Mouse (Mus musculus) limb, embryonic 14.5 days (tissue): ENCODE data around the gene Nrde2. TPM values are rescaled to one million over a fixed set of nuclear protein-coding genes. Genes with fewer than 3 reads are reported as not detected.
"Not testable (repeated sequence)": the region's sequence is repeated elsewhere in the genome, so short reads cannot be mapped to it uniquely, and the experiment has no call there.

Experiments used
- ATAC-seq: fragments of 200-750 bp; cut with Nextera tagmentation; 2 replicates; pipeline ENCODE4 v1.8.0; 2017; ENCODE audit warnings: low read depth, moderate number of reproducible peaks, moderate TSS enrichment; ENCODE audit not compliant: low FRiP score
- DNase-seq: peaks from one replicate; pipeline ENCODE4 v3.0.0-alpha.2; 2015; ENCODE audit warnings: low spot score
- H3K27ac ChIP-seq: fragments of 300-500 bp; sonication (generic); replicated peaks from 2 replicates; pipeline ENCODE4 v1.5.1; 2014; ENCODE audit warnings: low read depth, mild to moderate bottlenecking, low read length, moderate library complexity, mixed read lengths
- H3K27me3 ChIP-seq: fragments of 300-500 bp; sonication (generic); 2 replicates; pipeline ENCODE4 v1.6.1; 2014; ENCODE audit warnings: low read length, mixed read lengths; ENCODE audit not compliant: control insufficient read depth, insufficient read depth
- H3K36me3 ChIP-seq: fragments of 300-500 bp; sonication (generic); 2 replicates; pipeline ENCODE4 v1.6.1; 2014; ENCODE audit warnings: mild to moderate bottlenecking, low read length, moderate library complexity, mixed read lengths; ENCODE audit not compliant: control insufficient read depth, insufficient read depth
- H3K4me1 ChIP-seq: fragments of 300-500 bp; sonication (generic); 2 replicates; pipeline ENCODE4 v1.6.1; 2014; ENCODE audit warnings: antibody characterized with exemption, low read length, mixed read lengths; ENCODE audit not compliant: control insufficient read depth, insufficient read depth
- H3K4me2 ChIP-seq: fragments of 300-500 bp; sonication (generic); replicated peaks from 2 replicates; pipeline ENCODE4 v1.6.1; 2014; ENCODE audit warnings: low read depth, mild to moderate bottlenecking, low read length, moderate library complexity; ENCODE audit not compliant: severe bottlenecking
- H3K4me3 ChIP-seq: fragments of 300-500 bp; sonication (generic); replicated peaks from 2 replicates; pipeline ENCODE4 v1.5.1; 2014; ENCODE audit warnings: low read length
- H3K9ac ChIP-seq: fragments of 300-500 bp; sonication (generic); 2 replicates; pipeline ENCODE4 v1.6.1; 2014; ENCODE audit warnings: mild to moderate bottlenecking, low read depth, low read length, moderate library complexity; ENCODE audit not compliant: severe bottlenecking
- H3K9me3 ChIP-seq: fragments of 300-500 bp; sonication (generic); 2 replicates; pipeline ENCODE4 v1.6.1; 2016; ENCODE audit warnings: low read length; ENCODE audit not compliant: control insufficient read depth
- POLR2A ChIP-seq: fragments of 200-500 bp; IDR thresholded peaks from 2 replicates; pipeline ENCODE4 v1.8.0; 2012; ENCODE audit warnings: inconsistent platforms, mild to moderate bottlenecking, moderate library complexity, borderline replicate concordance; ENCODE audit not compliant: insufficient read depth, insufficient read length; ENCODE audit errors: extremely low read depth
- WGBS: fragments of 180-500 bp; shearing (Covaris S2); extraction: QIAGEN DNeasy Blood & Tissue Kit; methylation state at CpG from one replicate; pipeline ENCODE4 v1.1.7; 2014; 5-methylcytosine and 5-hydroxymethylcytosine counted together
- polyA plus RNA-seq, 2 experiments: library from polyadenylated mRNA; depleted of rRNA in 1 of 2; stranded (reverse) in 1 of 2; unstranded in 1 of 2; fragments of >200 nt; fragmentation: Nextera tagmentation in 1 of 2; extraction: Ambion mirVana in 1 of 2; gene quantifications; 2 replicates each; pipeline versions ENCODE4 v1.2.1 to v1.2.3; 2012 to 2014

Nrde2 gene
- polyA plus RNA-seq, 2 experiments: 12.4 to 13.0 TPM

GRCm38 (mm10) chr12:100186376-100186775 lies 26.9 kb upstream of the Nrde2 start:
- H3K9me3 ChIP-seq: no peaks in the 10 kb centered on the region
- peaks cover 13% of the 10 kb centered on the region; the same call in 1 of the 2 replicates for H3K4me1 ChIP-seq
- H3K36me3 ChIP-seq: no peaks in the 10 kb centered on the region
- DNase-seq (peak; percentile 60), ATAC-seq (no peak)
- no peak for TF ChIP-seq POLR2A
- peak overlapping the region; percentile 68 for H3K4me3 ChIP-seq
- H3K9ac ChIP-seq: peak overlapping the region; percentile 92
- peak overlapping the region; percentile 100 for H3K27ac ChIP-seq
- peak overlapping the region; percentile 82 for H3K4me2 ChIP-seq
- WGBS: 2% methylated on average over 6 of the region's 6 CpGs
- H3K27me3 ChIP-seq: no peaks in the 10 kb centered on the region

DNA sequence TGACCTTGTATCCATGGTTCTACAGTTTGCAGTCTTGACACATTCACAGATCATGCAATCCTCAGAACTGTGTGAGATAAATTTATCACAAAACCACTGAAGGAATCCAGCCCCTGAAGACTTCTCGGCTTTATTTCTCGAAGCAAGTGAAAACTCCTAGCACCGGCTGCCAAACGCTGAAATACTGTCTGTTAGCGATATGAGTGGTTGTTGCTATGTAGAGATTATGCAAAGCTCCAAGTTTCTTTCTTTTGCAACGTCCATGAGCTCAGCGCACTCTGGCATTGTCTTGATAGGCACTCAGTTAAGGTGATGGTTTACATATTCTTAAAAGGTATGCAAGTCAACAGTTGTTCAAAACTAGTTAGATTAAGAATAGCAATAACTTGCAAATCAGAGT lies 26.4 kb upstream of the Nrde2 start:
- no peak for DNase-seq
- WGBS: 76% methylated on average over 7 of the region's 7 CpGs
- H3K4me2 ChIP-seq: peak overlapping the region; percentile 82; the same call in 1 of the 2 replicates

DNA sequence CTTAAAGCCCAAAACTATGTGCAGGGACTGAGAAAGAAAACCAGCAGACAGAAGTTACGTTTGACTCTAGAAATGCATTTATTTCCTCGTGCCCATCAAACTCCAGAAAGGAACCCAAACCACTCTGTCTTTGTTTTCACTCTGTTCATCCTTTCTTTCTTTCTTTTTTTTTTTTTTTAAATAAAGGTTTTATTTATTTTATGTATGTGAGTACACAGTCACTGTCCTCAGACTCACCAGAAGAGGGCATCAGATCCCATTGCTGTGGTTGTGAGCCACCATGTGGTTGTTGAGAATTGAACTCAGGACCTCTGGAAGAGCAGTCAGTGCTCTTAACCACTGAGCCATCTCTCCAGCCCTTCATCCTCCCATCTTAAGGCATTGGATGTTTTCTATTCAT lies 25.5 kb upstream of the Nrde2 start:
- H3K9ac ChIP-seq, H3K36me3 ChIP-seq, H3K27ac ChIP-seq, H3K4me3 ChIP-seq, DNase-seq, H3K9me3 ChIP-seq, ATAC-seq, H3K27me3 ChIP-seq, H3K4me2 ChIP-seq: not testable (repeated sequence)
- H3K4me1 ChIP-seq: peaks cover 13% of the 10 kb centered on the region; the same call in 1 of the 2 replicates
- WGBS: 91% methylated on average over 2 of the region's 2 CpGs

More for the DNA sequence above, 26.4 kb upstream of the Nrde2 start:
- H3K4me1 ChIP-seq: peaks cover 13% of the 10 kb centered on the region; the same call in 1 of the 2 replicates
- no peak overlapping the region for H3K4me3 ChIP-seq
- H3K27me3 ChIP-seq: no peaks in the 10 kb centered on the region
- H3K9ac ChIP-seq: no peak overlapping the region
- no peak for ATAC-seq
- TF ChIP-seq POLR2A: no peak
- H3K36me3 ChIP-seq: no peaks in the 10 kb centered on the region
- H3K9me3 ChIP-seq: no peaks in the 10 kb centered on the region
- H3K27ac ChIP-seq: no peak overlapping the region

GRCm38 (mm10) chr12:100183970-100184369 lies 24.5 kb upstream of the Nrde2 start:
- TF ChIP-seq POLR2A: no peak
- no peak for DNase-seq
- Histone ChIP-seq H3K4me2 (no peak overlapping the region), H3K9ac (no peak overlapping the region), H3K4me1 (peaks cover 13% of the 10 kb centered on the region; the same call in 1 of the 2 replicates), H3K4me3 (no peak overlapping the region), H3K9me3 (no peaks in the 10 kb centered on the region), H3K36me3 (no peaks in the 10 kb centered on the region), H3K27me3 (no peaks in the 10 kb centered on the region), H3K27ac (no peak overlapping the region)
- ATAC-seq: no peak
- 38% methylated on average over 5 of the region's 5 CpGs for WGBS

DNA sequence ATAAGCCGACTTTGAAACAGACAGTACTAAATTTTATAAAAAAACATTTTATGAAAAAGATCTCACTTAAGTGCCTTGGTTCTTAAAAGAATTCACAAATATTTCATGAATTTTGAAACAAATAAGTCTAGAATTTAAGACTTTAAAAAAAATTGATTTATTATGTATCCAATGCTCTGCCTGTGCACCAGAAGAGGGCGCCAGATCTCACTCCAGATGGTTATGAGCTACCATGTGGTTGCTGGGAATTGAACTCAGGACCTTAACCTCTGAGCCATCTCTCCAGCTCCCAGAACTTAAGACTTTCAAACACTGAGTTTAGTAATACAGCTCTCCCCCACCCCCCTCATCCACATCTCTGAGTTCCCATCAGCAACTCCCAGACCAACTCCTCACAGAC lies 23.2 kb upstream of the Nrde2 start:
- 85% methylated on average over 2 of the region's 2 CpGs for WGBS
- Histone ChIP-seq H3K36me3 (no peaks in the 10 kb centered on the region), H3K9ac (no peak overlapping the region), H3K9me3 (no peaks in the 10 kb centered on the region), H3K27me3 (no peaks in the 10 kb centered on the region), H3K4me3 (no peak overlapping the region), H3K4me2 (no peak overlapping the region), H3K4me1 (peaks cover 15% of the 10 kb centered on the region), H3K27ac (no peak overlapping the region)
- ATAC-seq (no peak), DNase-seq (no peak)
- TF ChIP-seq POLR2A: no peak

GRCm38 (mm10) chr12:100180802-100181201 lies 21.3 kb upstream of the Nrde2 start:
- Histone ChIP-seq H3K9me3 (no peaks in the 10 kb centered on the region), H3K27me3 (no peaks in the 10 kb centered on the region), H3K4me2 (no peak overlapping the region), H3K9ac (no peak overlapping the region), H3K36me3 (no peaks in the 10 kb centered on the region), H3K4me3 (no peak overlapping the region), H3K4me1 (peaks cover 17% of the 10 kb centered on the region), H3K27ac (no peak overlapping the region)
- no peak for TF ChIP-seq POLR2A
- 87% methylated on average over 13 of the region's 13 CpGs for WGBS
- DNase-seq (no peak), ATAC-seq (no peak)
